Mouse (Mus musculus) CH12.LX (cell line): Measurements from ENCODE around the gene Dixdc1. TPM values are rescaled to one million over a fixed set of nuclear protein-coding genes. Genes with fewer than 3 reads are reported as not detected.

Experiments
- DNase-seq: peaks from one replicate; pipeline ENCODE4 v3.0.0-alpha.2; 2013; ENCODE audit errors: extremely low read depth
- H3K27ac ChIP-seq: 2 replicates; pipeline ENCODE4 v1.5.1; 2012; ENCODE audit warnings: low read depth, mild to moderate bottlenecking, control low read depth, moderate library complexity; ENCODE audit not compliant: insufficient read depth
- H3K27me3 ChIP-seq: replicated peaks from 2 replicates; pipeline ENCODE3; 2012; ENCODE audit warnings: inconsistent platforms
- H3K36me3 ChIP-seq, 2 experiments: replicated peaks in 1 of 2; 2 replicates each; pipeline versions ENCODE3 to v1.6.1; 2012; ENCODE audit warnings: inconsistent platforms in 1 of 2, low read length in 1 of 2, mild to moderate bottlenecking in 1 of 2, mixed read lengths in 1 of 2, moderate library complexity in 1 of 2; ENCODE audit not compliant: control insufficient read depth in 1 of 2, insufficient read depth in 1 of 2
- H3K4me1 ChIP-seq, 2 experiments: 2 replicates each; pipeline ENCODE4 v1.6.1; 2012; ENCODE audit warnings: inconsistent platforms in 1 of 2, moderate library complexity in 1 of 2; ENCODE audit not compliant: insufficient read depth in 2 of 2, control insufficient read depth in 1 of 2
- H3K4me2 ChIP-seq: 2 replicates; pipeline ENCODE4 v1.6.1; 2012; ENCODE audit warnings: low read depth, mild to moderate bottlenecking, control low read depth; ENCODE audit not compliant: poor library complexity, insufficient read depth, severe bottlenecking
- H3K4me3 ChIP-seq, 3 experiments: fragments of 150-350 bp in 1 of 3; sonication (generic) in 1 of 3; replicated peaks in 1 of 3; 2 replicates each; pipeline versions ENCODE3 to v1.5.1; 2011 to 2012; ENCODE audit warnings: low read depth in 2 of 3, low read length in 2 of 3, mild to moderate bottlenecking in 2 of 3, moderate library complexity in 2 of 3, control low read depth in 1 of 3, improper control_type of control experiment in 1 of 3, inconsistent platforms in 1 of 3, mixed read lengths in 1 of 3; ENCODE audit not compliant: poor library complexity in 1 of 3
- H3K79me2 ChIP-seq: replicated peaks from 2 replicates; pipeline ENCODE4 v1.6.1; 2012; ENCODE audit warnings: mild to moderate bottlenecking, moderate library complexity; ENCODE audit not compliant: control insufficient read depth, poor library complexity, insufficient read depth, severe bottlenecking; ENCODE audit errors: extremely low read depth
- H3K9ac ChIP-seq: 2 replicates; pipeline ENCODE4 v1.6.1; 2012; ENCODE audit warnings: low read depth, mild to moderate bottlenecking, control low read depth, moderate library complexity; ENCODE audit not compliant: insufficient read depth
- H3K9me3 ChIP-seq: replicated peaks from 2 replicates; pipeline ENCODE3; 2012; ENCODE audit warnings: low read length, inconsistent platforms, mixed read lengths
- BHLHE40 ChIP-seq: IDR thresholded peaks from 2 replicates; pipeline ENCODE4 v1.6.1; 2011; ENCODE audit warnings: mild to moderate bottlenecking, low read depth, low read length, improper control_type of control experiment
- CHD1 ChIP-seq: IDR thresholded peaks from 2 replicates; pipeline ENCODE4 v1.6.1; 2012; ENCODE audit warnings: low read depth, low read length, improper control_type of control experiment, inconsistent platforms
- CHD2 ChIP-seq: IDR thresholded peaks from 2 replicates; pipeline ENCODE4 v1.6.1; 2011; ENCODE audit warnings: low read length, improper control_type of control experiment
- CTCF ChIP-seq, 2 experiments: IDR thresholded peaks in 1 of 2; conservative IDR thresholded peaks in 1 of 2; 2 replicates each; pipeline ENCODE4 v1.5.1; 2011 to 2012; ENCODE audit warnings: low read depth in 2 of 2, low read length in 2 of 2, improper control_type of control experiment in 1 of 2, inconsistent platforms in 1 of 2, mild to moderate bottlenecking in 1 of 2, moderate library complexity in 1 of 2
- ELF1 ChIP-seq: IDR thresholded peaks from 2 replicates; pipeline ENCODE4 v1.6.1; 2014; ENCODE audit warnings: low read depth, mild to moderate bottlenecking, inconsistent platforms, low read length, improper control_type of control experiment
- ETS1 ChIP-seq: conservative IDR thresholded peaks from 2 replicates; pipeline ENCODE4 v1.6.1; 2012; ENCODE audit warnings: low read depth, mild to moderate bottlenecking, inconsistent platforms, low read length, improper control_type of control experiment, moderate library complexity
- GABPA ChIP-seq: IDR thresholded peaks from 2 replicates; pipeline ENCODE4 v1.6.1; 2012; ENCODE audit warnings: low read depth, low read length, improper control_type of control experiment, inconsistent platforms; ENCODE audit not compliant: insufficient replicate concordance
- KAT2A ChIP-seq: IDR thresholded peaks from 2 replicates; pipeline ENCODE4 v1.6.1; 2012; ENCODE audit warnings: low read length, improper control_type of control experiment, inconsistent platforms; ENCODE audit not compliant: insufficient replicate concordance
- MAFK ChIP-seq: IDR thresholded peaks from 2 replicates; pipeline ENCODE4 v1.6.1; 2011; ENCODE audit warnings: low read length, improper control_type of control experiment; ENCODE audit not compliant: insufficient replicate concordance
- MAX ChIP-seq: IDR thresholded peaks from 2 replicates; pipeline ENCODE4 v1.6.1; 2011; ENCODE audit warnings: low read length, improper control_type of control experiment
- MAZ ChIP-seq: IDR thresholded peaks from 2 replicates; pipeline ENCODE4 v1.6.1; 2012; ENCODE audit warnings: low read depth, mild to moderate bottlenecking, inconsistent platforms, low read length, improper control_type of control experiment, moderate library complexity
- MYC ChIP-seq: IDR thresholded peaks from 2 replicates; pipeline ENCODE4 v1.6.1; 2011; ENCODE audit warnings: low read depth, mild to moderate bottlenecking, improper control_type of control experiment, low read length
- NRF1 ChIP-seq: IDR thresholded peaks from 2 replicates; pipeline ENCODE4 v1.6.1; 2014; ENCODE audit warnings: low read depth, mild to moderate bottlenecking, inconsistent platforms, low read length, improper control_type of control experiment, moderate library complexity
- POLR2A ChIP-seq: IDR thresholded peaks from 2 replicates; pipeline ENCODE4 v1.6.1; 2011; ENCODE audit warnings: low read depth, mild to moderate bottlenecking, improper control_type of control experiment, low read length
- RAD21 ChIP-seq: IDR thresholded peaks from 2 replicates; pipeline ENCODE4 v1.6.1; 2011; ENCODE audit warnings: low read depth, mild to moderate bottlenecking, low read length, improper control_type of control experiment, moderate library complexity
- SIN3A ChIP-seq: IDR thresholded peaks from 2 replicates; pipeline ENCODE4 v1.6.1; 2012; ENCODE audit warnings: low read length, improper control_type of control experiment, inconsistent platforms
- SMC3 ChIP-seq: IDR thresholded peaks from 2 replicates; pipeline ENCODE4 v1.6.1; 2011; ENCODE audit warnings: low read depth, low read length, improper control_type of control experiment
- ZC3H11A ChIP-seq: IDR thresholded peaks from 2 replicates; pipeline ENCODE4 v1.6.1; 2012; ENCODE audit warnings: low read depth, mild to moderate bottlenecking, inconsistent platforms, low read length, improper control_type of control experiment
- ZKSCAN1 ChIP-seq: IDR thresholded peaks from 2 replicates; pipeline ENCODE4 v1.6.1; 2012; ENCODE audit warnings: low read depth, inconsistent platforms, low read length, improper control_type of control experiment, borderline replicate concordance
- ZMIZ1 ChIP-seq: IDR thresholded peaks from 2 replicates; pipeline ENCODE4 v1.6.1; 2012; ENCODE audit warnings: low read depth, mild to moderate bottlenecking, inconsistent platforms, low read length, improper control_type of control experiment
- dilution Hi-C: fragments of 300-500 bp; cut with MboI; formaldehyde crosslinking; loops from 2 replicates; pipeline ENCODE4 v1.14.3; 2020; ENCODE audit warnings: low sequenced_read_pairs; ENCODE audit not compliant: extremely low pct_unique_long_range_greater_than_20kb, extremely low pct_ligation_motif_present
- in situ Hi-C: fragments of 300-500 bp; cut with MboI; formaldehyde crosslinking; loops from 3 replicates; pipeline ENCODE4 v1.14.3; 2019; ENCODE audit warnings: low sequenced_read_pairs, low pct_ligation_motif_present, low pct_unique_long_range_greater_than_20kb, mixed read lengths
- polyA plus RNA-seq: library from polyadenylated mRNA; unstranded; fragments of >175 nt; gene quantifications from 2 replicates; pipeline ENCODE4 v1.2.1, GENCODE M21; 2012; ENCODE audit warnings: low read depth; ENCODE audit not compliant: insufficient read length
- total RNA-seq, 2 experiments: library from RNA; depleted of rRNA; stranded (reverse); fragments of 300-350 nt in 1 of 2; fragments of >200 nt in 1 of 2; gene quantifications; 2 replicates each; pipeline ENCODE4 v1.2.3; 2012 to 2014

Gene Dixdc1
- total and polyA plus RNA-seq, 3 experiments = 0.13 to 0.23 (median 0.21) TPM

DNA sequence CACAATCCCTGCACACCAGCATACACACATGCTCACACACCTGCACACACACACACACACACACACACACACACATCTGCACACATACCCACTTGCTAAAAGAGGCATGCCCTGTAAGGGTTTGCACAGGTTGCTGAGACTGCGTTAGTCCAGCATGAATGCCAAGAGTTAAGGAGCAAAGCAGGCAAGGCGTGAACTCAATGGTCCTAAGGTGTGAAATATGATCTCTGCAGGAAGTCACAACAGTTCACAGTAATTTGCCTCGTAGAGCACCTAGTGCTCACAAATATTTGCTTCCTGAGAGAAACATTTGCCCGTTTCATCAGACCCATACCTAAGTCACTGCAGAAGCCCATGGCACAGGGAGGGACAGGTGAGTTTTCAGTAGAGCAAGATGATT is 25.1 kb downstream of the Dixdc1 start:
- dilution Hi-C loops = no loop called here
- no peak overlapping the region for H3K9ac ChIP-seq
- H3K4me3 ChIP-seq = no peak overlapping the region
- in situ Hi-C loops = no loop called here
- H3K4me2 ChIP-seq = no peak overlapping the region
- H3K9me3 ChIP-seq = no peaks in the 10 kb centered on the region
- H3K27me3 ChIP-seq = peaks cover 7% of the 10 kb centered on the region
- TF ChIP-seq BHLHE40 (no peak), KAT2A (no peak), SMC3 (no peak), CHD1 (no peak), ETS1 (no peak), ZC3H11A (no peak), MAZ (no peak), SIN3A (no peak), MAX (no peak)
- H3K79me2 ChIP-seq = no peaks in the 10 kb centered on the region
- H3K36me3 ChIP-seq = no peaks in the 10 kb centered on the region
- DNase-seq = no peak
- peaks cover 6 to 7% of the 10 kb centered on the region in 2 experiments for H3K4me1 ChIP-seq
- H3K27ac ChIP-seq = no peak overlapping the region

DNA sequence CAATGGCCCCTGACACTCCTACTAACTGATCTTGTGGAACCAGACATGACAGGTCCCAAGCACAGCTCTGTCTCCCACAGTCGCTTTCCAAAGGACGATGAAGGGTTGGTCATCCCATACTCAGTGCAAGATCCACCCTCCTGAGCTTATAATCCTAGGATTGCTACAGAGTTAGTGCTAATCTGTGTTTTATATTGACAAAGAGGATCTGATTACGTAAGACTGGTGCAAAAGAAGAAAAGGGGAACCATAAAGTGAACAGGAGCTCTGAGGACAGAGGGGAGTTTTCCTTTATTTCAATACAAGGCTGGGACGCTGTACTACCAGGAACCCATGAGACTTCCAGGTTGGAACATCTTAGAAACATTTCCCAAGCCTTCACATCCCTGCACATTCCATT is 28.0 kb downstream of the Dixdc1 start:
- Histone ChIP-seq H3K4me2 (no peak overlapping the region), H3K9me3 (no peaks in the 10 kb centered on the region), H3K27ac (no peak overlapping the region), H3K4me3 (no peak overlapping the region), H3K4me1 (no peaks in the 10 kb centered on the region), H3K9ac (no peak overlapping the region), H3K27me3 (peaks cover 7% of the 10 kb centered on the region), H3K79me2 (no peaks in the 10 kb centered on the region), H3K36me3 (no peaks in the 10 kb centered on the region)
- in situ Hi-C loops = no loop called here
- TF ChIP-seq POLR2A = no peak
- TF ChIP-seq ELF1 = no peak
- no peak for TF ChIP-seq MAFK
- TF ChIP-seq BHLHE40 = no peak
- dilution Hi-C loops = no loop called here
- no peak for DNase-seq

DNA sequence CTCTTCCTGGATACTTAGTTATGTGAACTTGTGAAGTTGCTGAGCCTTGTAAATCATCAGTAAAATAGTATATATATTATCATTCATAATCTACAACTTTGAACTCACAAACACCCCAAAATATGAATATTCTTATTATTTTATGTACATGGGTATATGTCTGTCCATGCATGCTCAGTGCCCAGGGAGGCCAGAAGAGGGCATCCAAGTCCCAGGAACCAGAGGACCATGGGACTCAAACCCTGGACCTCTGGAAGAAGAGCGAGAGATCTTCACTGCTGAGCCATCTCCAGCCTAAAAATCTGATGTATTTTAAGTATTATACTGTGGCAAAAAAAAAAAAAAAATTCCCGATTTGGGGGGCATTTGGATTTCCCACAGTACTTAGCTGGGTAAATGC is 30.2 kb downstream of the Dixdc1 start:
- TF ChIP-seq MAX (no peak), GABPA (no peak), RAD21 (peak; percentile 72), CHD2 (no peak), CTCF (conservative IDR thresholded peaks at IDR 0.05 in 1 of 2, IDR thresholded peaks at IDR 0.05 in 1 of 2; ENCODE audit: low read depth in 2 of 2, low read length in 2 of 2) (peak in 1 of 2 experiments; percentile 74; a peak in 2 of 4 replicates), ZMIZ1 (no peak), MYC (no peak), SMC3 (peak; percentile 39), NRF1 (no peak), ZKSCAN1 (no peak), BHLHE40 (no peak)
- TF ChIP-seq, all 38 proteins: peak for 3
- in situ Hi-C loops (no loop called here), dilution Hi-C loops (no loop called here)
- Histone ChIP-seq H3K4me2 (no peak overlapping the region), H3K9me3 (no peaks in the 10 kb centered on the region), H3K4me3 (no peak overlapping the region), H3K4me1 (no peaks in the 10 kb centered on the region), H3K9ac (no peak overlapping the region), H3K79me2 (no peaks in the 10 kb centered on the region), H3K27me3 (peaks cover 2% of the 10 kb centered on the region), H3K36me3 (no peaks in the 10 kb centered on the region), H3K27ac (no peak overlapping the region)
- peak; percentile 31 for DNase-seq
